Mouse (Mus musculus): Measurements from ENCODE around the gene March6.

GRCm38 (mm10) chr15:31511406-31511771, 19.5 kb downstream of the March6 start:
- TF ChIP-seq CTCF (IDR thresholded peaks at IDR 0.05; ENCODE audit: borderline replicate concordance, control insufficient read depth, extremely low read depth, insufficient read depth, low read length, poor library complexity) (no peak), POLR2A (IDR thresholded peaks at IDR 0.05; ENCODE audit: control insufficient read depth, extremely low read depth, insufficient read depth, low read length, poor library complexity) (no peak)
